Mouse (Mus musculus) intestine, postnatal 0 days (tissue): Measurements from ENCODE around the gene Ccdc61. TPM values are rescaled to one million over a fixed set of nuclear protein-coding genes. Genes with fewer than 3 reads are reported as not detected.

Source experiments
- ATAC-seq: fragments of 200-750 bp; cut with Nextera tagmentation; 2 replicates; pipeline ENCODE4 v1.8.0; 2017; ENCODE audit warnings: mild to moderate bottlenecking, moderate TSS enrichment, moderate library complexity
- H3K27ac ChIP-seq: fragments of 300-500 bp; sonication (generic); 2 replicates; pipeline ENCODE4 v1.5.1; 2014; ENCODE audit warnings: mild to moderate bottlenecking, low read depth, low read length, moderate library complexity
- H3K27me3 ChIP-seq: fragments of 300-500 bp; sonication (generic); replicated peaks from 2 replicates; pipeline ENCODE4 v1.6.1; 2014; ENCODE audit warnings: low read length, mixed read lengths; ENCODE audit not compliant: control insufficient read depth, insufficient read depth
- H3K36me3 ChIP-seq: fragments of 300-500 bp; sonication (generic); 2 replicates; pipeline ENCODE4 v1.6.1; 2014; ENCODE audit warnings: mild to moderate bottlenecking, moderate library complexity; ENCODE audit not compliant: control insufficient read depth, insufficient read depth
- H3K4me1 ChIP-seq: fragments of 300-500 bp; sonication (generic); replicated peaks from 2 replicates; pipeline ENCODE4 v1.6.1; 2014; ENCODE audit warnings: antibody characterized with exemption, low read length, mixed read lengths; ENCODE audit not compliant: control insufficient read depth, insufficient read depth
- H3K4me2 ChIP-seq: fragments of 300-500 bp; sonication (generic); replicated peaks from 2 replicates; pipeline ENCODE4 v1.6.1; 2014; ENCODE audit warnings: low read depth, mild to moderate bottlenecking, moderate library complexity
- H3K4me3 ChIP-seq: fragments of 300-500 bp; sonication (generic); 2 replicates; pipeline ENCODE4 v1.5.1; 2014; ENCODE audit warnings: low read depth, low read length
- H3K9ac ChIP-seq: fragments of 300-500 bp; sonication (generic); 2 replicates; pipeline ENCODE4 v1.6.1; 2014; ENCODE audit warnings: mild to moderate bottlenecking, low read depth, low read length
- H3K9me3 ChIP-seq: fragments of 300-500 bp; sonication (generic); 2 replicates; pipeline ENCODE4 v1.6.1; 2016; ENCODE audit warnings: mixed run types; ENCODE audit not compliant: control insufficient read depth
- CTCF ChIP-seq: sonication (generic); IDR thresholded peaks from 2 replicates; pipeline ENCODE4 v1.5.1; 2016; ENCODE audit warnings: low read depth, mild to moderate bottlenecking, control low read depth, antibody characterized with exemption, moderate library complexity
- WGBS: fragments of 180-500 bp; shearing (Covaris S2); extraction: QIAGEN DNeasy Blood & Tissue Kit; methylation state at CpG from one replicate; pipeline ENCODE4 v1.1.7; 2014; 5-methylcytosine and 5-hydroxymethylcytosine counted together
- polyA plus RNA-seq: library from polyadenylated mRNA; unstranded; fragments of >200 nt; fragmentation: Nextera tagmentation; extraction: Ambion mirVana; gene quantifications from 2 replicates; pipeline ENCODE4 v1.2.1, GENCODE M21; 2015

Gene Ccdc61
- polyA plus RNA-seq, 1 experiment from 2014 or later, result 15.1 TPM

DNA sequence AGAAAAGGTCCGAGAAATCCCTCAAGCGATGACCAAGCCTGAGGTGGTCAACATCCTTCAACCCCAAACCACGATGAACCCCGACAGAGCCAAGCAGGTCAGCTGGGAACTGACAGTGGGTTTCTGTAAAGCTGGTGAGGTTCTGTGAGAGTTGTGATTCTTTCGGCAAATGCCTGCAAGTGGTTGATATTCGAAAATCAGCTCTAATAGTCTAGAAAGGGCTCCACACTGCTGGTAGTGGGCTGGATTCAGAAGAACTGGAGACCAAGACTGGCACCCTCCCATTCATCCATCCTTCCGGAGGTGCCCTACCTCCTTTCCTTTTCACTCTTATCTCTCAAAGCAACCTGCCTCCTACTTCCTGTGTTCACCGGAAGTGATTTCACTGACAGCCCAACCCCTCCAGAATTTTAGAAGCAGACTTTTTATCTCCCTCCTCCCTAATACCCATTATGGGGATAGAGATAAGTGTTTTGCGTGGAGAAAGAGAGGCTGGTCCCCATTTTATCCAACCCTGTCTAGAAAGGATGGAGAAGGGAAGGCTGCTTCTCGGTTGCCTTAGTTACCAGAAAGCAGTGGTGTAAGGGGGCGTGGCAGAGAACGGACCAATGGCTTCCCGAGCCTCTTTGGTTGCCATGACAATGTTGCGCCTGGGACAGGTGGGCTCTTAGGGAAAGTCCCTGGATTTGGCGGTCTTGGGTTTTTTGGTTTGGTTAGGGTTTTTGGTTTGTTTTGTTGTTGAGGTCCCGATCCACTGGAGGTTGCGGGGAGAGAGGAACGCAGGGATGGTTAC lies 40.5 kb upstream of the Ccdc61 start:
- Histone ChIP-seq H3K36me3 (no peaks in the 10 kb centered on the region), H3K9me3 (no peaks in the 10 kb centered on the region), H3K27me3 (peaks cover 5% of the 10 kb centered on the region; the same call in 1 of the 2 replicates), H3K9ac (no peak overlapping the region), H3K4me3 (no peak overlapping the region), H3K4me1 (no peaks in the 10 kb centered on the region), H3K27ac (no peak overlapping the region), H3K4me2 (no peak overlapping the region)
- ATAC-seq, result no peak
- WGBS, result 33% methylated on average over 18 of the region's 18 CpGs
- TF ChIP-seq CTCF, result no peak

- Histone ChIP-seq H3K4me2 (no peak overlapping the region), H3K9ac (no peak overlapping the region), H3K9me3 (no peaks in the 10 kb centered on the region), H3K4me3 (no peak overlapping the region), H3K36me3 (no peaks in the 10 kb centered on the region), H3K4me1 (no peaks in the 10 kb centered on the region), H3K27me3 (peaks cover 5% of the 10 kb centered on the region; the same call in 1 of the 2 replicates), H3K27ac (no peak overlapping the region)
- 29% methylated on average over 12 of the region's 12 CpGs for WGBS
- no peak for TF ChIP-seq CTCF
- no peak for ATAC-seq
Observed at GRCm38 (mm10) chr7:18949781-18950522, 39.7 kb upstream of the Ccdc61 start.

DNA sequence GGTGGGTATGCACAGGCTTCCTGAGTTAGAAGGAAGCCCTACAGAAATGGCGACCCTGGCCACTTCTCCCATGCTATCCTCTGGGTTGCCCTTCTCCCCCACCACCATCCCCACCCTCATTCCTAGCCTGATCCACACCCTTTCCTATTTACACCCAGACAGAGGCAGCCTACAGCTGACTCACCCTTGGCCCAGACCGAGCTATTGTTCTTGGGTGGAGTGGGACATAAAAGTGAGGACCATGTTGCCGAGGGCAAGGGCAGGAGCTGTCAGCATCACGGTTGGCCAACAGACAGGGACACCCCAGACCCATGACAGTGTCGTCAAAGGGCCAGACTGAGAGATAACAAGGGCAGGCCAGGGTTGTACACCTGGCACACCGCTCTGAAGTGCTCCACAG lies 37.9 kb upstream of the Ccdc61 start:
- peak; percentile 49; the same call in 1 of the 2 replicates for ATAC-seq
- 44% methylated on average over 6 of the region's 6 CpGs for WGBS
- Histone ChIP-seq H3K36me3 (no peaks in the 10 kb centered on the region), H3K9me3 (no peaks in the 10 kb centered on the region), H3K9ac (no peak overlapping the region), H3K4me1 (no peaks in the 10 kb centered on the region), H3K4me2 (no peak overlapping the region), H3K27ac (no peak overlapping the region), H3K4me3 (no peak overlapping the region), H3K27me3 (peaks cover 5% of the 10 kb centered on the region; the same call in 1 of the 2 replicates)
- no peak for TF ChIP-seq CTCF

GRCm38 (mm10) chr7:18942815-18943214 lies 32.6 kb upstream of the Ccdc61 start:
- no peaks in the 10 kb centered on the region for H3K27me3 ChIP-seq
- no peak overlapping the region for H3K4me2 ChIP-seq
- no peak for ATAC-seq
- 64% methylated on average over 9 of the region's 9 CpGs for WGBS
- H3K4me1 ChIP-seq, result no peaks in the 10 kb centered on the region
- no peak for TF ChIP-seq CTCF
- no peak overlapping the region for H3K4me3 ChIP-seq
- no peak overlapping the region for H3K27ac ChIP-seq
- no peaks in the 10 kb centered on the region for H3K36me3 ChIP-seq
- H3K9ac ChIP-seq, result no peak overlapping the region
- no peaks in the 10 kb centered on the region for H3K9me3 ChIP-seq

- Histone ChIP-seq H3K4me1 (no peaks in the 10 kb centered on the region), H3K27me3 (no peaks in the 10 kb centered on the region), H3K4me3 (no peak overlapping the region), H3K36me3 (no peaks in the 10 kb centered on the region), H3K9me3 (no peaks in the 10 kb centered on the region), H3K27ac (no peak overlapping the region), H3K9ac (no peak overlapping the region), H3K4me2 (no peak overlapping the region)
- 38% methylated on average over 1 of the region's 1 CpGs for WGBS
- no peak for ATAC-seq
- no peak for TF ChIP-seq CTCF
Observed at GRCm38 (mm10) chr7:18942376-18942775, 32.2 kb upstream of the Ccdc61 start.

- Histone ChIP-seq H3K36me3 (no peaks in the 10 kb centered on the region), H3K27ac (no peak overlapping the region), H3K4me1 (no peaks in the 10 kb centered on the region; the same call in 1 of the 2 replicates), H3K9me3 (no peaks in the 10 kb centered on the region), H3K4me3 (no peak overlapping the region), H3K4me2 (no peak overlapping the region), H3K27me3 (peaks cover 35% of the 10 kb centered on the region), H3K9ac (no peak overlapping the region)
- no peak for ATAC-seq
- no peak for TF ChIP-seq CTCF
- 41% methylated on average over 3 of the region's 3 CpGs for WGBS
Observed at GRCm38 (mm10) chr7:18927759-18928158, 17.5 kb upstream of the Ccdc61 start.
